Mouse (Mus musculus) lung, adult 18-20 months (tissue): ENCODE measurements around the gene Hacl1.

Experiments
- DNase-seq, 2 experiments: peaks; one replicate each; pipeline ENCODE4 v3.0.0; 2022; ENCODE audit warnings: mixed read lengths in 2 of 2

Hacl1 gene

DNA sequence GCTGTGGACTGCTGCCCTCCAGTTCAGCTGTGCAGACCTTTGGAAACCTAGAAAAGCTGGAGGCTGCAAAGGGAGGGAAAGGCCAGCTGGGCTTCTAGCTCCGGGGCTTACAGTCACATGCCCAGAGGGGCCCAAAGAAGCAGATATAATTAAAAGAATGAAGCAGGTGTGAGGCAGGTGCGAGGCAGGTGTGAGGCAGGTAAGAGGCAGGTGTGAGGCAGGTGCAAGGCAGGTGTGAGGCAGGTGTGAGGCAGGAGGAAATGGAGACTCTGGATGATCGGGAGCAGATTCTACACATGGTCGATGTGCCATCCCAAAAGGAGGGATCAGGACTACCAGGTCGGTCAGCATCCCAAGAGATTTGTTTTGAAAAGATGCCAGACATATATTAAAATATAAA is 69.7 kb downstream of the Hacl1 start:
- no peak for DNase-seq

DNA sequence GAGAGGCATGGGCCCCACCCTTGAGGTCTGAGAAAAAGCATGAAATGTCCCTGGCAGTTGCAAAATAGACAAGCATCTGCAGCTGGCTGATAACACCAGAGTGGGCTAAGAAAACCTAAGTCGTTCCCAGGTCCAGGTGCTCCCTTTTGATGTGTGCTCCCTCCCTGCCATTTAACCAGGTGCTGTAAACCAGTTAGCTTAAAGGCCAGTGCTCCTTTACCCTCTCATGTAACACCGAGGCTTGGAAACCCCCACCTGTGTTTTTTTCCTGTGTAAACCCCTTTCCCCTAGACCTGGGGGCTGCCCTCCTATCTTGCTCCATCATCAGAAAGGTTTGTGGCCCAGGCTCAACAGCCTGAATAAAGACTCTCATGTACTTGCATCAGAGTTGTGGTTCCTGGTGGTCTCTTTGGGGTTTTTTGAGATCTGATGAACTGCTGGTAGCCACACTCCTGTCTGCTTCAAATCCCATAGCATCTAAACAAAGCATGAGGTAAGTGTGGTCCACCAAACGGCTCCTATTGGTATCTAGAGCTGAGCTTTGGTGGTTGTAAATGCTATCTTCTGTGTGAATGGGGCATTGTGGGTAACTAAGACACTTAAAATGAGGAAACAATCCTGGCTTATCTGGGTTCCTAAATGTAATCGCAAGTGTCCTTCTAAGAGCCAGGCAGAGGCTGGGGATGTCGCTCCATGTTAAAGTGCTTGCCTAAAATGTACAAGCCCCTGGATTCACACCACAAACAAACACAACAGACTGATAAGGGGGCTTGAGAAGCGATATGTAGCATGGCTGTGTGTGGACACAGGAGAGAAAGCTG is 70.7 kb downstream of the Hacl1 start:
- DNase-seq = no peak

DNA sequence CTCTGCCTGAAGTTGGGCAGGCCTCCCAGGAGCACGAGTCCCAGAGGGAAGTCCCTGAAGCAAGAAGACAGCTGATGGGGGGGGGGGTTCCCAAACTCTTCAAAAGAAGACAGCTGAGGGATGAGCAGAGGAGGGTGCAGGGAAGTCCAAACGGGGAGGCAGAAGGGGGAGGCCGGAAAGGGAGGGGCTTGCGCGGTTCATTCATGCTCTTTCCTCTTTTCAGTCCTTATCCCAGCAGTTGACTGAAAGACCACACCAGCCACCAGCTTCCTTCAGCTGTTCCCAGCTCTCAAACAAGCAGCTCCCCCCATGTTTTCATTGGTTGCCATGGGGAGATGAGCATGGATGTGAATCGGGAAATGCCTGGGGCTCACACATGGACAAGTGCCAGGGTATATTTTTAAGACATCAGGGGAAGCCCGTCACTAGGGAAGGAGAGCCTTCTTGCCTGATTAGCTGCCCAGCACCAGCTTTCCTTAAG is 71.9 kb downstream of the Hacl1 start:
- peak; percentile 12 to 27 for DNase-seq

GRCm38 (mm10) chr14:31565478-31566212 is 75.4 kb downstream of the Hacl1 start:
- no peak for DNase-seq

DNA sequence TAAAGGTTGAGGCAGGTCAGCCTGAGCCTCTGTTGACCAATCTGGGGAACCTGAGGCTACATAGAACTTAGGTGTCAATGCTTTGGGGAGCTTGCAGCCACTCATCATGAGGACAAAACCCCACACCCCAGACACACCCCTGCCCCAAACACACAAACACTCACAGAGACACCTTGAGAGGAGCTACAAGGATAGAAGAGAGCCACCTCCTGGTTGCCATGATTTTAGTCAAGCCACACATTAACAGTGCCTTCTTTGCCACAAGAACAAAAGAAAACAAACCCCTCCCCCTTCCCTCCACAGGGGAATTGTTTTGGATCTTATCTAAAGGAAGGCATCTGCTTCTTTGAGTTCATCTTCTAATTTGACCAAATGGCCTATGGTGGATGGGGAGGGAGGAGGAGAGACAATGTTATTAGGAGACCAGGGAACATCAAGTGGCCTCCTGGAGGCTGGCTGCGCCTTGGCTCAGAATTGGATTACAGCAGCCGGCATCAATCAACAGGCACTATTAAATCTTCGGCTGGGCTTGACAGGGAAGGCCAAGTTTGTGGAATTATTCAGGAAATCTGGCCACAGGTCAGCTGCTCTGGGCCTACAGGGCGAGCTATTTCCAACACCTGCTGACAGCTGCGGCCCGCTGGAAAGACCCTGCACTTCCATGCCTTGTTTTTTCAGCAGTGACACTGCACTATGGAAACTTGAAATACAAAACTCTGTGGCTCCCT is 76.5 kb downstream of the Hacl1 start:
- peak; percentile 47 to 70 for DNase-seq

- peak; percentile 17 to 34 for DNase-seq
These were observed 80.2 kb downstream of the Hacl1 start for GRCm38 (mm10) chr14:31560886-31561285.

DNA sequence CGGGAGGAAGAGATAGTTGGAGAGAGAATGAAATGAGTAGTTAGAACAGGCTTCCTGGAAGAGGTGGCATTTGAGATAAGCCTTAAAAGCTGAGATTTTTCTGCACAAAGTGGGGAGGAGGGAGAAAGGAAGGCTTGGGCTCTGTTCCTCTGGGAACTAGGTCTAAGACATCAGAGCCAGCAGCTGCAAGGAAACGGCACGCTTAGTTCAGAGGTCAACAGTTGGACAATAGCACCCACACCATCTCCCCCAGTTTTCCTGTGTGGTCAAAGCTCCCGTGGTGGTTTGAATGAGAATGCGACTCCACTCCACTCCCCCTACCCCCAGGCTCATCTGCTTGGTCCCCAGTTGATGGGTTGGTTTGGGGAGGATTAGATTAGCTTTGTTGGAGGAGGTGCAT is 81.9 kb downstream of the Hacl1 start:
- DNase-seq = peak; percentile 38 to 56

DNA sequence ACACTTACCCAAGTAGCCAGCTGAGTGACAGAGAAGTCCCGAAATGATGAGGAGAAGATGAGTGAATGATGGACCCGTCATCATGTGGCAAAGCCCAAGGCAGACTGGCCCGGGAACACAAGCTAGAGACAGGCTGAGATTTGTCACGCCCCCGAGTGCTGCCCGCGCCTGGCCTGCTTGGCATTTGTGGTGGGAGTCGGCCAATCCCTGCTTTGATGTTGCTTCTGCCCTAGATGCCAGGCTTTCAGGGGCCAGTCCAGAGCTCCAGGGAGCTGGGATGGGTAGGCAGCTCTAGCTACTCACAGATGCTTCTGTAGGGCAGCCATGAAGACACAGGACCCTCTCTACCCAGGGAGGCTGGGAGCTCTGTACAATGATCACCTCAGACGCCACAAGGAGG is 83.3 kb downstream of the Hacl1 start:
- no peak for DNase-seq

DNA sequence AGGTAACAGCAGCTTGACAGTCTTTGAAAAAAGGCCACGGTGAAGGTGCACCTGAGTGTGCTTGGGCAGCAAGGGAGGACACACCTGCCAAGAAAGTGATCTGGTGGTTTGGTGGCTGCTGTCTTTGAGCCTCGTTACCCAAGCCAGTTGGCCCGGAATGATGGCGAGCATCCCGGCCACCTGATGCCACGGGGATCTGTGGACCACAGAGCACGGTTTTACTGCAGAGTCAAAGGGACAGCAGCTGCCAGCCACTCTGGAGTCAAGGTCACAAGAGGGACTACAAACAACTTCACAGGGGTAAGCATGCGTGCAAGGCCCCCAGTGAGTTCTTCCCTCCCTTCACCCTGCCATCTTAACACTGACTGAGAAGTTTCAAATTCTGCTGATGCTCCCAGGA is 83.8 kb downstream of the Hacl1 start:
- DNase-seq = no peak

DNA sequence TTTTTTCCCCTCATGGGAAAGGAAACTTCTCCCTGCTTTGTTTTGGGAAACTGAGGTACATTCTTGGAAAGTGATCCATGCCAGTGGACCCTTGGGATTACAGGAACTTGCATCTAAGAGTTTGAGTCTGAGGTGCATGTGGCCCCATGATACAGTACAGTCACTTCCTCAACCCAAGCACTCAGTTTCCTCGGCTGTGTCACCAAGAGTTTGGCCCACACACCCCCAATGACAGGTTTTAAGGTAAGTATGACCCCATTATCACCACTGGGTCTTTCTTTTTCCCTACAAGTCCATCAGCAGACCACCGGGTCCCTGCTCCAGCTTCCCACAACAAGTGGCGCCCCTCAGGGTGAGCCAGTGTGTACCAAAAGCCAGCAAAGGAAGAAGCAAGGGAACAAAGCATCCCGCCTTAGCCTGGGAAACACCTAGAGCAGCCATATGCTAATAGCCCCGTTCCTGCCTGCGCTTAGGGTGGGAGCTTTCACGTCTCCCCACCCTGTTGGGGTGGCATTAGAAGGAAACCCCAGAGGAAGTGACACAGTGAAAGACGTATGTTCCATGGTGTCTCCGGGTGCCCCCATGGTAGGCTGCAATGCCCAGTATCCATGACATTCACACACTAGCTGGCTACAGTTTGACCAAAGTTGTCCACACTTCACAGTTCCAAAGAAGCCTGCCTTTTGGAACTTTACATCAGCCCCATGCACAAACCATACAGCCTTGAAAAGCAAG is 84.4 kb downstream of the Hacl1 start:
- no peak for DNase-seq

DNA sequence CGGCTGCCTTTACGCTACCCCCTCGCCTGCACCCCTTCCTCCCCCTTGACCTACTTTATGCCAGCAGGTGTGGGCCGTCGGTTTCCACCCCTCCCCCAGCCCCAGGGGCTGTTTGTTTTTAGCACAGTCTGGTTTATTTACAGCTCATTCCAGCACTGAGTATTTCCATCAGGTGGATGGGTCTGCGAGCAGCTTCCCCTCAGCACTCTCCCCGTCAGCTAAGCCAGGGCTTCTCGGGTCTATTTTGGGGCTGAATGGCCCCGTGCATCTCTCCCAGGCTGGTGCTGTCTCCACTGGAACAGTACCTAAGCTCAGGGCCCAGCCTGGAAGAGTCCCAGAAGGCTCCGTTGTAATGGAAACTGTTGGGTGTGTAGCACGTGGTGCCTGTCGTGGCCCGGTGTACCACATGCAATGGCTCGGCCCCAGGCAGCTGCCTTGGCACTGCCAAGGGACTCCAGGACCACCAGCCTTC is 85.1 kb downstream of the Hacl1 start:
- DNase-seq = no peak

DNA sequence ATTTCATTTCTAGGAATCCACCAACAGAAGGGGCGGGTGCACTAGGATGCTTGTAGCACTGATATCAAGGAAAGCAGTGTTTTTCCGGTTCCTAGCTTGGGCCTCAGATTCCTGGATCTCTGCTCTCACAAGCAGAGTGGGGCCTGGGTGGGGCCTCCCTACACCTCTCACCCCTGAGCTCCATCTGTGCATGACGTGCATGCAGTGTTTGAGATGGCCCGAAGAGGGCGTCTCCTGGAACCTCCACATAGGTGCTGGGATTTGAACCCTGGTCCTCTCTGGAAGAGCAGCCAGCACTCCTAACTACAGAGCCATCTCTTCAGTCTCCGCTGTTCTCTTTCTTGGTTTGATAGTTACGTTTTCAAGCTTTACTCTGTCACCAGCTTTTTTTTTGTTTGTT is 86.1 kb downstream of the Hacl1 start:
- no peak for DNase-seq
